Mouse (Mus musculus) layer of hippocampus, adult 11-12 months (tissue): ENCODE data around the gene Man1c1.

ENCODE experiments used
- DNase-seq: peaks from one replicate; pipeline ENCODE4 v3.0.0; 2022; ENCODE audit warnings: low spot score

Man1c1 gene

DNA sequence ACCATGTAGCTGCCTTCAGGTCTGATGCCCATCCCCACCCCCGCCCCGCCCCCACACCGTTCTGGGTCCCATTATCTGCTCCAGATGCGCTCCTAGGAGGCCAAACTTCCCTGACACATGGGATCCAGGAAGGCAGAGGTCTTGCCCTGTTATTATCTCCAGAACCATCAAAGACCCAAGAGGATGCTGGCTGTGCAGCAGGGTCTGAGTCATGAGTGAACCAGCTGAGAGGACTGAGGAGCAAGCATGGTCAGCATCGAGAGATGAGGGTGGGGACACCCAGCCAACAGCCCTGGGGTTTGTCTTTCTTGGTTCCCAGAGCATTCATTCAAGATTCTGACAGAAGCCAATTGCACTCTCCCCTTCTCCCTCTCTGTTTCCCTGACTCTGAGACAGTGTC, 100.5 kb downstream of the Man1c1 start:
- no peak for DNase-seq

- no peak for DNase-seq
Observed at GRCm38 (mm10) chr4:134602610-134603009, 101.5 kb downstream of the Man1c1 start.

DNA sequence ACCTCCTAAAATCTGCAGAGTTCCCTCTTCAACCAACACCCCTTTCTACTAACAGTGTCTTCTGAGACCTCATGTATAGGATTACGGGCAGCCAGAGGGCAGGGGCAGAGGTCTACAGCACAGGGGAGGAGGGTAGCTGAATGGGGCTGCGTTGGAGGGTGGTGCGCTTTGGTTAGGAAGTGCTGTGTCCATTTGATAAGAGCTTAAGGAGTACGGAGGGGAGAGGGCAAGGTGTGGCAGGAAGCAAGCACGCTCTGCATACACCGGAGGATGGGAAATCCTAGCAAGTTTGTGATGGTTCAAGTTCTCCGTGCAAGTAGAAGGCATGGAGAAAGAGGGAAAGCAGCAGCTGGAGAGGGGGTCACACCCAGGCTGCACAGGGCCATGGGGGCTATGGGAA, 102.1 kb downstream of the Man1c1 start:
- DNase-seq: no peak

GRCm38 (mm10) chr4:134601404-134601803, 102.7 kb downstream of the Man1c1 start:
- no peak for DNase-seq

DNA sequence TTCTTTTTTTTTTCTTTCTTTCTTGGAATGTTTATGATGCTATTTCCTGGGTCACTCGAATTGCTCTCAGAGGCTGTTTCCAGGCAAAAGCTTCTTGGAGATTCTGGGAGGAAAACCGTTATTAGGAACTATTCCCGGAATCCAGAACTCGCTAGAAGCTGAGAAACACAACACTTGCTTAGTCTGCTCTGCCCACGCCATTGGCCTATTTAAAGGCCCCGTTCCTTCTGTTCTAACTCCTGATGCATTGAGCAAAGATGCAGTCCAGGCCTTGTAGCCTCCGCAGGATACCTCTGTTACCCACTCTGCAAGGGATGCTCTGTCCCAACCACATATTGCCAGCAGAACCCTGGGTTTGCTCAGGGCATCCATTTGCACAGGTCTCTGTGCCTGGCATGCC, 103.3 kb downstream of the Man1c1 start:
- no peak for DNase-seq

- DNase-seq: no peak
Observed at GRCm38 (mm10) chr4:134600060-134600459, 104.0 kb downstream of the Man1c1 start.

DNA sequence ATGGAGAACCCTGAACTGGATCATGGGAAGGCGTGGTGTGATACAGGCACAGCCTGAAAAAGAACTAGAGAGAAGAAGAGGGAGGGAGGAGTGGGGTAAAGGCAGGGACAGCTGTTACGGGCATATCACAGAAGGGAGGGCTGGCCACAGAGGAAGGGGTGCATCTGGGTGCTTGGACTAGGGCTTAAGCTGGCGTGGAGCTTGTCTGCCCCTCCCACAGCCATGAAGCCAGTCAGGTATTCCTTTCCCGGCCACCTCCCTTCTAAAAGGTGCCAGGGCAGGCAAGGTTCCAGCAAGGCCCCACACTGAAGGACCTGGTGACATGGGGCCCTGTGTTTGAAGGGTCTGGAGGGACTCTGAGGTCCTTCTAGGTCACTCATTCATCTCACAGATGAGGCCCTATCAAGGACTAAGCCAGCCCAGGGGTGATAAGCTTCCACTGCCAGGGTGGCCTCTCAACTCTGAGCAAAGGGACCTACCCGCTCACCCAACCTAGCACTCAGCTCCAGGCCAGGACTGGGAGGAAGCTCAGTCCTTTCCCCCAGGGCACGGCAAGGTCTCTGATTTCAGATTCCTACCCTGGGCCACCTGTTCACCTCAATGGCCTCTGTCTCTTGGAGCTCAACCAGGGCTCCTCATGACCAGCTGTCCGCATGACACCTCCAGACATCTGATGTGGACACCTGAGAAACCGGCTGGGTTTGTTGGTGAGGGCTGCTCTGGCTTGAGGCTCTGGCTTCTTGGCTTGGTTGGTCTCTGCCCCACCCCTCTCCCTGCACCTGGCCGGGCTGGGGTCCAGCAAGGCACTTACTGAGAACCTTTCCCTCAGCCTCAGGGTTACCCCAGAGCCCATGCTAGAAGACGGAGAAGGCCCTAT, 107.0 kb downstream of the Man1c1 start:
- no peak for DNase-seq

DNA sequence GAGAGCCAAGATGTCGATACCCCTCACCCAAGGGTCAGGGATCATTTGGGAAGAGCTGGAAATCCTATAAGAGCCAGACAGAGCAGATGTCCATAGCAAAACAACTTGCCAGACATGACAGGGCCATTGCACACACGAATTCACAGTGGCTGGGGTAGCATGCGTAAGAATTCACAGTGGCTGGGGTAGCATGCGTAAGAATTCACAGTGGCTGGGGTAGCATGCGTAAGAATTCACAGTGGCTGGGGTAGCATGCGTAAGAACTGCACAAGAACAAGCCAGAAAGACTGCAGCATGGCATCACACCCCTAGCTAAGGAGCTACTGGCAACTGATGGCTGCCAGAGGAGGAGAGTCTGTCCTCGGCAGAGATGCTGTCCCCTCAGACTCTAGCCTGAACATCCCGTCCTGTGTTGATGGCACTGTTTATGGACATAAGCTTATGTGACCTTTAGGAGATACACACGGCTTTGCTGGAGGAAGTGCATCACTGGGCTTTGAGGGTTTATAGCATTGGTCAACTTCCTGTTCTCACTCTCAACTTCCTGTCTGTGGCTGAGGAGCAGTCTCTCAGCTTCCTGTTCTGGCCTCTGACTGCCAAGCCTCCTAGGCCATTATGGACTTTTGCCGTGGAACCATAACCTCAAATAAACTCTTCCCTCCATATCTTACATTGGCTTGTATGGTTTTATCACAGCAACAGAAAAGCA, 109.2 kb downstream of the Man1c1 start:
- no peak for DNase-seq

DNA sequence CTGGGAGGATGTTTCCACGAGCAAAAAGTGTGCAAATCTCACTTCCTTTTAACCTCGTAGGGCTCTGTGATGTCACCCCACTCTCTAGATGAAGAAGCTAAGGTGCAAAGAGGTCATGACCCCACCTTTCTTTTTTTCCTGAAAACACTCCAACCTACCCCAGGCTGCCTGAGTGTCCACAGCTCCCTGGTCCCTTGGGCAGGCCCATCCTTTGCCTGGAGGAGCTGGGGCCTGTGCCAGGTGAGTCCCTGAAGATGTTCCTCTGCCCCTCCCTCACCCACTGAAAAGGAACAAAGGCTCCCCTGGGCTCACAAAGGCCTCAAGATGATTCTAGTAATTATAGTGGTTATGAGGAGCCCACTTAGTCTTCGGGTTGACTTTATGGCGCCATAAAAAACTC, 111.6 kb downstream of the Man1c1 start:
- no peak for DNase-seq

- DNase-seq: no peak
Observed at GRCm38 (mm10) chr4:134591506-134592061, 112.5 kb downstream of the Man1c1 start.

- DNase-seq: no peak
Observed at GRCm38 (mm10) chr4:134590227-134590926, 113.7 kb downstream of the Man1c1 start.

DNA sequence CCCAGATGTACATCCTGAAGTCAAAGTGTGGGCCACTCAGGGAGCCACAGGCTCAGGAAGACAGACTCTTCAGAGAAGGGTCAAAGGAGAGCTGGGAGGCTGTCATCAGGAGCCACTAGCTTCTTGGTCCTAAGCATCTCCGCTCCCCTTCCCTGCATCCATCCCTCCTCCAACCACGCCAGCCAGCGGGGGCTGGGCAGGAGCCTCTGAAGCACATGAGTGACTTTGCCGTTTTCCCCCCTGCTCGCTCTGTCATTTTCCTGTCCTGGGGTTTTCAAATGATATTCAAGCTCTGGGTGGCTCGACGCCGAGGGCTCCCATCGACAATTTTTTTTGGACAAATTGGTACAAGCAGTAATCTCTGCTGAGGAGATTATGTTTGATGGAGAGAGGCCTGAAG, 114.3 kb downstream of the Man1c1 start:
- DNase-seq: no peak

GRCm38 (mm10) chr4:134588951-134589350, 115.1 kb downstream of the Man1c1 start:
- no peak for DNase-seq

DNA sequence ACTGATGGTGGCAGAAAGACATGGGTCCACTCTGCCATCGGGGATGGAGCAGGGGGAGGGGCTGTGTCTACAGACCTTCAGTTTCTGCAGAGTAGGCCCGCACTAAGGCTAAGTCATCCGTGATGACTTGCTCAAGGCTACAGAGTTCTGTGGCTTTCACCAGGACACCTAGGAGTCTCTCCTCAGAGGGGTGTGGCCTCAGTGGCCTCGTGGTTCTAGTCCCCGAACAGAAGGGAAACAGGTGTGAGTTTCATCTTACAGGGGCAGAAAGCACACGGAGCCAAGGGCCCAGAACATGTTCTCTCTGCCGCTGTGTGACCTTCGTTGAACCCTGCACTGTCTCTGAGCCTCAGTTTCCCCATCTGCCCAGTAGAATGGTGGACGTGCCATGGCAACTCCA, 115.8 kb downstream of the Man1c1 start:
- no peak for DNase-seq

DNA sequence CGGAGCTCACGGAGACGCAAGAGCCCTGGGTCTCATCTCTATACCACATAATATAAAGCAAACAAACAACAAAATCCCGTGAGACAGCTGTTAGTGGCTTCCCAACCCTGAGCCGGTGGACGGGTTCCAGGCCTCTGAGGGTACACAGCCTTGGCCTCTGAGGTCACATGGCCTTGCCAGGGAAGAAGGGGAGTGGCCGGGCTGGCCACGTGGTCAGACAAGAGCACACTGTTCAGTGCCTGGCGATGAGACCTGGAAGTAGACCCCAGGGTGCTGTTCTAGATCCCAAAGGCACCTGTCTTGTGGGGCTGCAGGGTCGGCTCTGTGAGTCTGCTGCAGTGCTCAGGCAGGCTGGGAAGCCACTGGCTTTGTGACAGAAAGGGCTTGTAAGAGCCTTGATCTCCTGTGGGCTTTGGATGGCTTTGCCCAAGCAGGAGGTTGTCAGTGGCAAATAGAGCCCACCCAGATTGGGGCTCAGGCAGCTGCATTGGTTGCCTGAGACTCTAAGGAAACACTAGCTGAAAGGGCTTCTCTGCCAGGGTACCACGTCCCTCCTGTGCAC, 116.4 kb downstream of the Man1c1 start:
- no peak for DNase-seq

DNA sequence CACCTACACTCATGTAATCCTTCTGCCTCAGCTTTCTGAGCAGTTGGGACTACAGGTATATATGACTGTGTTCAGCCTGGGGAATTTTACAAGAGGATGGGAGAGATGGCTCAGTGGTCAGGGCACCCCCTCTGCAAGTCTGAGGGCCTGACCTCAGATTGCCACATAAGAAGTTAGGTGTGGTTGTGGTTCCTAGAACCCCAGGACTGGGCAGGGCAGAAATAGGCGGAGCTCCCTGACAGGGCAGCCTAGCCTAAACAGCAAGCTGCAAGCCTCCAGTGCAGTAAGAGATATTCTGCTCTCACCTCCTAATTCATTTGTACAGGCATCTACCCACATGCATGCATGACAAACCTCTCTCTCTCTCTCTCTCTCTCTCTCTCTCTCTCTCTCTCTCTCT, 117.5 kb downstream of the Man1c1 start:
- DNase-seq: no peak

- DNase-seq: no peak
Observed at GRCm38 (mm10) chr4:134586126-134586525, 118.0 kb downstream of the Man1c1 start.

- DNase-seq: no peak
Observed at GRCm38 (mm10) chr4:134583513-134583912, 120.6 kb downstream of the Man1c1 start.

DNA sequence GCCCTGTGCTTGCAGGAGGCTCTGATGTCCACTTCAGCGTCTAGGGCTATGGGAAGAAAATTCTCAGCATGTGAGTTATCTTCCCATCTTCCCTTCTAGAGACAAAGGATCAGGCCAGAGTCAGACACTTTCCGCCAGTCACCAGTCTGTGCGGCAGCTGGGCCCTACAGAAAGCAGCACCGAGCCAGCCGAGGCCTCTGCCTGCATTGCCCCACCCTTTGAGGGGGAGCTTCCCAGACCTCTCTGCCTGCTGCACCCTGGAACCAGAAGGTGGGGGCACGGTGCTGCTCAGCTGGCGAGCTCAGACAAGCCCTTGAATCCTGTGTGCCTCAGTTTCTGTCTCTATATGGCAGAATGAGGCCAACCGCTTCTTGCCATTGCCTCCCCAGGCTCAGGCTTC, 122.7 kb downstream of the Man1c1 start:
- no peak for DNase-seq

DNA sequence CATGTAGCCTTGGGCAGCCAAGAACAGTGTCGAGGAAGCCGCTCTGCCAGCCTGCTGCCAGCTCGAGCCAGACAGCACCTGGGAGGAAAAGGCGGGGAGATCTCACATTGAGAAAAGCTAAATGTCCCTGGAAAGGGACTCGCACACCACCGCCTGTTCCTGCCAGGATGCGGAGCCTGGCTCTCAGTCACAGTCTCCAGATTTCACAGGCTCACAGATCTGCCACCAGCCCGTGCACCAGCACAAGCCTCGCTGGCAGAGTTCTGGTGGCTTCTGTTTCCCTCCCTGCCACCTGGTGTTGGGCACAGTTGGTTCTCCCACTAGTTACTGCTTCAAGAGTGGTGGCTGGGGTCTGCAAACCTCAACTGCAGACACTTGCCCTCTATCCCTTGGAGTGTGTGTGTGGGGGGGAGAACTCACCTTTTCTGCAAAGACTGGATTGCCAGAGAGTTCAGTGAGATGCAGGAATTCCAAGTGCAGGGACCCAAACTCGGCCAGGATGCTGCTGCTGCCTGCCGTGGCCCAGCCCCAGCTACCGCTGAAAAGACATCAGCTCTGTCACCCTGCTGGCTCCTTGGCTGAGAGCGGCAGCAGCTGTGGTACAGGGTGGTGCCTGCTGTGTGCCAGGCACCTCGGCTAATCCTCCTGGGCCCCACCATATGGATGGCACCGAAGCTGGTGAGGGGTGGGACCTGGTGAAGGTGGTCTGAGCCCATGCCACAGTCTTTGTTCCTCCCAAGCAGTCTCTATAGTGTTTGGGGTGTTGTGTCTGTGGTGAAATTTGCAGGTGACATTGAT, 123.5 kb downstream of the Man1c1 start:
- peak; percentile 85 for DNase-seq

DNA sequence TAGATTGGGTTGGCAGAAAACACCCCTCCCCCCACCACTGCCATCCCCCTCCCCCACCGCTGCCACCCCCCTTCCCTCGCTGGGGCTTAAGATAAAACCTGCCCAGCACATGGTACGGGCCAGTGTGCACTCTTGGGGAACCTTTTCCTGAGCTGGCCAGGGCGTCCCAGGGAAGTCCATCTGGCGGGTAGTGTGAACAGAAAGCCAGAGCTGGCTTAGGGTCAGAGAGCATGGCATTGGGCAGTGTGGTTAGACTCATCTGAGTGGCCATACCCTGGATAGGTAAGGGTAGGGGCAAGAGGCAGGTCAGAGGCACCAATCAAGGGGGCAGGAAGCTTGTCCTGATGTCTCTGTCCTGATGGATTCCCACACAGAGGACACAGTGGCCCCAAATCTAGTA, 124.5 kb downstream of the Man1c1 start:
- no peak for DNase-seq
